Mouse (Mus musculus): ENCODE results near the gene Mms19. TPM values are rescaled to one million over a fixed set of nuclear protein-coding genes. Genes with fewer than 3 reads are reported as not detected.
A peak's percentile ranks its signal among the peaks of the same experiment; 100 is the strongest.

Mms19 gene
- polyA plus RNA-seq, 1 experiment from 2014 or later: 10.4 TPM

GRCm38 (mm10) chr19:41894959-41895358 is 86.0 kb downstream of the Mms19 start:
- H3K4me2 ChIP-seq: peak overlapping the region; percentile 94
- peak overlapping the region; percentile 88 for H3K4me3 ChIP-seq (replicated peaks)
- peaks cover 38% of the 10 kb centered on the region for H3K4me1 ChIP-seq (replicated peaks)
- H3K27me3 ChIP-seq: no peaks in the 10 kb centered on the region
- 22% methylated on average over 7 of the region's 7 CpGs for WGBS (ENCODE audit: insufficient replicate concordance)
- no peaks in the 10 kb centered on the region for H3K9me3 ChIP-seq (replicated peaks)
- H3K9ac ChIP-seq: peak overlapping the region; percentile 73
- DNase-seq: peak; percentile 58
- peak overlapping the region; percentile 43 for H3K27ac ChIP-seq
- peaks cover 25% of the 10 kb centered on the region for H3K36me3 ChIP-seq
- no peak for ATAC-seq (ENCODE audit: low read depth)

Other genes with a start within 250 kb of the Mms19 start
- 0.05 and 0.12 TPM in 2 replicates for gene Slit1, start 237.5 kb downstream of the Mms19 start, polyA plus RNA-seq (2015; fragmentation: Nextera tagmentation; extraction: Ambion mirVana)
- gene Arhgap19, start 179.1 kb downstream of the Mms19 start, polyA plus RNA-seq (2015; fragmentation: Nextera tagmentation; extraction: Ambion mirVana): 25.0 and 33.6 TPM in 2 replicates
- gene Frat1, start 151.2 kb downstream of the Mms19 start, polyA plus RNA-seq (2015; fragmentation: Nextera tagmentation; extraction: Ambion mirVana): 13.7 and 14.5 TPM in 2 replicates
- gene Frat2, start 133.0 kb downstream of the Mms19 start, polyA plus RNA-seq (2015; fragmentation: Nextera tagmentation; extraction: Ambion mirVana): 4.6 and 6.0 TPM in 2 replicates
- gene Rrp12, start 85.0 kb downstream of the Mms19 start, polyA plus RNA-seq (2015; fragmentation: Nextera tagmentation; extraction: Ambion mirVana): 15.2 and 17.2 TPM in 2 replicates
- gene Pgam1, start 69.2 kb downstream of the Mms19 start, polyA plus RNA-seq (2015; fragmentation: Nextera tagmentation; extraction: Ambion mirVana): 230 and 238 TPM in 2 replicates
- gene Exosc1, start 47.7 kb downstream of the Mms19 start, polyA plus RNA-seq (2015; fragmentation: Nextera tagmentation; extraction: Ambion mirVana): 61.6 and 67.2 TPM in 2 replicates
- gene Zdhhc16, start 47.7 kb downstream of the Mms19 start, polyA plus RNA-seq (2015; fragmentation: Nextera tagmentation; extraction: Ambion mirVana): 43.1 and 44.1 TPM in 2 replicates
- 3.3 and 3.9 TPM in 2 replicates for gene Ubtd1, start 606 bp upstream of the Mms19 start, polyA plus RNA-seq (2015; fragmentation: Nextera tagmentation; extraction: Ambion mirVana)
- gene Ankrd2, start 54.8 kb upstream of the Mms19 start, polyA plus RNA-seq (2015; fragmentation: Nextera tagmentation; extraction: Ambion mirVana): 0.15 and 0.16 TPM in 2 replicates
- 21.6 and 21.9 TPM in 2 replicates for gene Hoga1, start 64.5 kb upstream of the Mms19 start, polyA plus RNA-seq (2015; fragmentation: Nextera tagmentation; extraction: Ambion mirVana)
- gene 4933411K16Rik, start 71.1 kb upstream of the Mms19 start, polyA plus RNA-seq (2015; fragmentation: Nextera tagmentation; extraction: Ambion mirVana): 0.15 TPM in 1 of 2 replicates, not detected in the other
- gene Morn4, start 105.2 kb upstream of the Mms19 start, polyA plus RNA-seq (2015; fragmentation: Nextera tagmentation; extraction: Ambion mirVana): 2.6 and 2.8 TPM in 2 replicates
- 9.7 and 9.9 TPM in 2 replicates for gene Pi4k2a, start 109.3 kb upstream of the Mms19 start, polyA plus RNA-seq (2015; fragmentation: Nextera tagmentation; extraction: Ambion mirVana)
- 15.6 and 15.8 TPM in 2 replicates for gene Avpi1, start 147.9 kb upstream of the Mms19 start, polyA plus RNA-seq (2015; fragmentation: Nextera tagmentation; extraction: Ambion mirVana)
- 1.6 TPM in 2 replicates for gene Marveld1, start 166.2 kb upstream of the Mms19 start, polyA plus RNA-seq (2015; fragmentation: Nextera tagmentation; extraction: Ambion mirVana)
- gene Zfyve27, start 182.8 kb upstream of the Mms19 start, polyA plus RNA-seq (2015; fragmentation: Nextera tagmentation; extraction: Ambion mirVana): 8.2 and 8.4 TPM in 2 replicates
- 0.21 and 0.98 TPM in 2 replicates for gene Sfrp5, start 221.1 kb upstream of the Mms19 start, polyA plus RNA-seq (2015; fragmentation: Nextera tagmentation; extraction: Ambion mirVana)

All from liver, embryonic 13.5 days (tissue).